ENCODE assay signal across 17 mouse cellular contexts in genomic region chr14:20831915-20832314, GRCm38 (mm10). TPM values are rescaled to one million over a fixed set of nuclear protein-coding genes. Genes with fewer than 3 reads are reported as not detected.
"Had no signal": no experiment of that assay in that cellular context is flagged by ENCODE, and none has a peak within 500 bp of the region (broad histone marks: within the 10 kb centered on the region; RNA-seq: fewer than 3 reads in every experiment).

No protein-coding gene starts in this region.

- H3K4me3 ChIP-seq: limb, embryonic 13.5 days; liver, embryonic 12.5 days; liver, embryonic 15.5 days; lung, embryonic 15.5 days had no signal

- H3K4me2 ChIP-seq: limb, embryonic 13.5 days; liver, embryonic 12.5 days; liver, embryonic 15.5 days; lung, embryonic 15.5 days; midbrain, embryonic 11.5 days had no signal

- DNase-seq: kidney, adult 11 months; kidney, adult 8-10 months; kidney, postnatal 14 days; left cerebral cortex, postnatal 4 days; liver; lung, postnatal 10 days; lung, postnatal 36 days; midbrain, embryonic 14.5 days; thymus, adult 2 months; thymus, postnatal 14 days; thymus, postnatal 4 days had no signal

- H3K9me3 ChIP-seq: limb, embryonic 13.5 days; liver, embryonic 12.5 days; liver, embryonic 15.5 days; lung, embryonic 15.5 days had no signal

- ATAC-seq: liver, embryonic 12.5 days had no signal

- H3K27me3 ChIP-seq: limb, embryonic 13.5 days; lung, embryonic 15.5 days had no signal

- H3K27ac ChIP-seq: limb, embryonic 13.5 days; liver, embryonic 12.5 days; liver, embryonic 15.5 days; lung, embryonic 15.5 days had no signal

- H3K36me3 ChIP-seq: limb, embryonic 13.5 days; liver, embryonic 12.5 days; liver, embryonic 15.5 days; lung, embryonic 15.5 days had no signal

- H3K9ac ChIP-seq: limb, embryonic 13.5 days; liver, embryonic 12.5 days; liver, embryonic 15.5 days; lung, embryonic 15.5 days had no signal

RNA-seq across cellular contexts. Expression of gene Plau, which starts 4.5 kb away (rescaled TPM):
- total RNA-seq: monocyte, adult 5-6 weeks had no signal
